Mouse (Mus musculus) liver, postnatal 0 days (tissue): ENCODE measurements at regions not wholly inside any gene's neighbourhood (a gene's known extent, or its start where the extent isn't known, plus 50 kb on each side); places are given as distances from the start of the nearest gene placed in this dataset.

Experiments
- ATAC-seq: fragments of 200-750 bp; cut with Nextera tagmentation; 2 replicates; pipeline ENCODE4 v1.8.0; 2017; ENCODE audit warnings: mild to moderate bottlenecking, moderate library complexity
- DNase-seq: peaks from one replicate; pipeline ENCODE4 v3.0.0-alpha.2; 2016
- H3K27ac ChIP-seq: fragments of 300-500 bp; sonication (generic); 2 replicates; pipeline ENCODE4 v1.5.1; 2014; ENCODE audit warnings: antibody characterized with exemption, moderate library complexity, mild to moderate bottlenecking, low read depth
- H3K27me3 ChIP-seq: fragments of 300-500 bp; sonication (generic); 2 replicates; pipeline ENCODE4 v1.6.1; 2014; ENCODE audit warnings: low read length, control low read depth, mixed read lengths; ENCODE audit not compliant: insufficient read depth
- H3K36me3 ChIP-seq: fragments of 300-500 bp; sonication (generic); replicated peaks from 2 replicates; pipeline ENCODE4 v1.6.1; 2014; ENCODE audit warnings: mild to moderate bottlenecking, control low read depth, low read length, moderate library complexity, mixed read lengths; ENCODE audit not compliant: insufficient read depth
- H3K4me1 ChIP-seq: fragments of 300-500 bp; sonication (generic); 2 replicates; pipeline ENCODE4 v1.6.1; 2014; ENCODE audit warnings: antibody characterized with exemption, mild to moderate bottlenecking, control low read depth; ENCODE audit not compliant: insufficient read depth
- H3K4me2 ChIP-seq: fragments of 300-500 bp; sonication (generic); 2 replicates; pipeline ENCODE4 v1.6.1; 2014; ENCODE audit warnings: low read depth, mild to moderate bottlenecking, low read length, moderate library complexity, mixed read lengths
- H3K4me3 ChIP-seq: fragments of 300-500 bp; sonication (generic); 2 replicates; pipeline ENCODE4 v1.5.1; 2014; ENCODE audit warnings: low read depth, low read length
- H3K9ac ChIP-seq: fragments of 300-500 bp; sonication (generic); replicated peaks from 2 replicates; pipeline ENCODE4 v1.6.1; 2014; ENCODE audit warnings: mild to moderate bottlenecking, moderate library complexity
- H3K9me3 ChIP-seq: fragments of 300-500 bp; sonication (generic); 2 replicates; pipeline ENCODE4 v1.6.1; 2016; ENCODE audit warnings: mild to moderate bottlenecking, control low read depth, low read length, mixed read lengths
- CTCF ChIP-seq: sonication (generic); IDR thresholded peaks from 2 replicates; pipeline ENCODE4 v1.5.1; 2016; ENCODE audit warnings: antibody characterized with exemption, low read depth
- EP300 ChIP-seq: IDR thresholded peaks from 2 replicates; pipeline ENCODE4 v1.6.1; 2016; ENCODE audit warnings: antibody characterized with exemption, low read depth, mild to moderate bottlenecking
- WGBS: fragments of 180-500 bp; shearing (Covaris S2); extraction: QIAGEN DNeasy Blood & Tissue Kit; methylation state at CpG from one replicate; pipeline ENCODE4 v1.1.7; 2014; ENCODE audit not compliant: insufficient replicate concordance; 5-methylcytosine and 5-hydroxymethylcytosine counted together

DNA sequence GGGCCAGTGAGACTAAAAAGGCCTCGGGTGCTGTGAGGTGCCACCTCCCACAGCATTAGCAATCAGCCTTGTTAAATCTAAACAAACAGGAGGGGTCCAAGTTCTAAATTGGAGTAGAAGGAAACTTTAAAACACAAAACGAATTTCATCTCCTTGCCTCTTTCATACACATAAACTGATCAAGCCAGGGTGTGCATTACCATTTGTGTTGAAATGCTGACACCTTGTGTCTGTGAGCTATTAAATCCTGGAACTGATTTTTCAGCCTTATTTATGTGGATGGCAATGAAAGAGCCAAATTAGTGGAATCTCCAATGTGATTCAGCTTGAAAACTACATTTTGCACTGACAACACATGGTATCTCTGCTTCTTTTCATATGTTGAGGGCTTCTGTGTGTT lies 114.8 kb downstream of the Pcsk1 start:
- WGBS, result 15% methylated on average over 2 of the region's 2 CpGs
- DNase-seq, result no peak
- no peak overlapping the region for H3K4me3 ChIP-seq
- ATAC-seq, result no peak
- H3K27me3 ChIP-seq, result no peaks in the 10 kb centered on the region
- H3K4me2 ChIP-seq, result no peak overlapping the region
- peak; percentile 46 for TF ChIP-seq CTCF
- no peak for TF ChIP-seq EP300
- H3K27ac ChIP-seq, result no peak overlapping the region
- H3K4me1 ChIP-seq, result no peaks in the 10 kb centered on the region
- H3K9me3 ChIP-seq, result no peaks in the 10 kb centered on the region
- no peak overlapping the region for H3K9ac ChIP-seq
- H3K36me3 ChIP-seq, result no peaks in the 10 kb centered on the region

DNA sequence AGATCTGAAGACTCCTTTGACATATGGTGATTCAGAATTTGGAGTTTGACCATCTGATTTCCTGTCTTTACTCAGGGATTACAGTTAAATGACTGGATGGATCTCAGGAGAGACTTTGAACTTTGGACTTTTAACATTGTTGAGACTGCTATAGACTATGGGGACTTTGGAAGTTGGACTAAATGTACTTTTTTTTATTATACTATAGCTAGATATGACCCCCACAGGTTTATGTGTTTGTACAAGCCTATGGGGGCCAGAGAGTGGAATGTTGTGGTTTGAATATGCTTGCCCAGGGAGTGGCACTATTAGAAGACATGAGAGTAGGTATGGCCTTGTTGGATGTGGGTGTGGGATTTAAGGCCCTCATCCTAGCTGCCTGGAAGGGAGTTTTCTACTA lies 134.3 kb downstream of the Pcsk1 start:
- no peak for ATAC-seq
- Histone ChIP-seq H3K27ac (no peak overlapping the region), H3K36me3 (no peaks in the 10 kb centered on the region), H3K9ac (no peak overlapping the region), H3K27me3 (no peaks in the 10 kb centered on the region), H3K4me1 (no peaks in the 10 kb centered on the region), H3K4me3 (no peak overlapping the region), H3K9me3 (no peaks in the 10 kb centered on the region), H3K4me2 (no peak overlapping the region)
- no peak for TF ChIP-seq EP300
- TF ChIP-seq CTCF, result no peak
- DNase-seq, result no peak

DNA sequence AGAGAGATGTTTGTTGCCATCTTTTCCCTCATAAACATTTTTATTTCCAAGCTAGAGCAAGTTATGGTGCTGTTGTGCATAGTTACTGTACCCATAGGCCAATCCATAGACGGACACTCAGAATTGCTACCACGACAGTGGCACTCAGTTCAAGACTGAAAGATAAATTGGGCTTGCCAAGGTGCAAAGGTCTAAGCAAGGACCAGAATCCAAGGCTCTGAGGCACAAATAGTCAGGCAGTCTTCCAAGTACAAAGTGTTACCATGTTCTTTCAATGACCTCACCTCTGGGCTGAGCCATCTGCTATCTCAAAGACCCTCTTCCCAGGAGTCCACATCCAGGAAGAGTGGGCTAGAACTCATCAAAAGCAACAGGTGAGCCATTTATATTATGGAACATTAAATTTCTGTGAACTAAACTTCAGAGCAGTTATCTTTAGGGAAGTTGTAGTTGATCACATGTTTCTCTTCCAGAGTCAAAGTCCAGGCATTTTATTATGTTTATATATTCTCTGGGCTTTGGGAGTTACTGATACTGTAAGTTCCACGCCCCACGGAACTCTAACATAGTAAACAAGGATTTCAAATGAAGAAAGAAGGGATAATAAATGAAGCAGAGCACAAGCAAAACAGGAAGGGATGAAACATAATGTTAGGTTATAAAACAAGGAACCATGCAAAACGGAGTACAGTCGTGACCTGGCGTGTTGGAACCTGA lies 136.1 kb downstream of the Pcsk1 start:
- no peak for TF ChIP-seq CTCF
- TF ChIP-seq EP300, result no peak
- Histone ChIP-seq H3K27me3 (no peaks in the 10 kb centered on the region), H3K4me3 (no peak overlapping the region), H3K4me2 (no peak overlapping the region), H3K9ac (no peak overlapping the region), H3K4me1 (no peaks in the 10 kb centered on the region), H3K36me3 (no peaks in the 10 kb centered on the region), H3K27ac (no peak overlapping the region), H3K9me3 (no peaks in the 10 kb centered on the region)
- no peak for ATAC-seq
- no peak for DNase-seq
- 70% methylated on average over 7 of the region's 7 CpGs for WGBS

- peak; percentile 86 for TF ChIP-seq CTCF
- no peak for TF ChIP-seq EP300
- Histone ChIP-seq H3K4me1 (no peaks in the 10 kb centered on the region), H3K9ac (no peak overlapping the region), H3K4me2 (no peak overlapping the region), H3K36me3 (no peaks in the 10 kb centered on the region), H3K27ac (no peak overlapping the region), H3K27me3 (no peaks in the 10 kb centered on the region), H3K4me3 (no peak overlapping the region), H3K9me3 (no peaks in the 10 kb centered on the region)
- DNase-seq (peak; percentile 78), ATAC-seq (peak; percentile 64)
- WGBS, result 9% methylated on average over 5 of the region's 5 CpGs
These were observed 138.1 kb downstream of the Pcsk1 start for GRCm38 (mm10) chr13:75227616-75228277.

DNA sequence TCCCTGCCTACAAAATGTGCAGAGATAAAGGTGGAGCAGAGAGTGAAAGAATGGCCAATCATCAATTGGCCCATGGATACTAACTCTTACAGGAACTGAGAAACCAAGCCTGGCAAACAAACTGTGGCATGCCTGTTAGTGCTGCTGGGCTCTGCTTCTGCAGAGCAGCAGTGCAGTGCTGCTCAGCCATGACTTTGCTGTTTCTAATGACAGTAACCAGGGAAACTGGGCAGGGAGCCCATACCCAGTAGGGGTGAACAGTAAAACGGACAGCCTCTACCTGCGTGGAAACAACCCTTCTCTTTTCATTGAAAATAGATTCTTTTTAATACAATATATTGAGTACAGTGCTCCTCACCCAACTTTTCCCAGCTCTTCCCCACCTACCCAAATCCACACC lies 146.8 kb downstream of the Pcsk1 start:
- DNase-seq, result no peak
- H3K4me1 ChIP-seq, result no peaks in the 10 kb centered on the region
- WGBS, result 68% methylated on average over 2 of the region's 2 CpGs
- H3K4me2 ChIP-seq, result no peak overlapping the region
- H3K27ac ChIP-seq, result no peak overlapping the region
- no peak overlapping the region for H3K9ac ChIP-seq
- H3K9me3 ChIP-seq, result no peaks in the 10 kb centered on the region
- H3K36me3 ChIP-seq, result no peaks in the 10 kb centered on the region
- no peaks in the 10 kb centered on the region for H3K27me3 ChIP-seq
- no peak overlapping the region for H3K4me3 ChIP-seq
- no peak for TF ChIP-seq CTCF
- ATAC-seq, result no peak; the same call in 1 of the 2 replicates
